In the genomic region with DNA sequence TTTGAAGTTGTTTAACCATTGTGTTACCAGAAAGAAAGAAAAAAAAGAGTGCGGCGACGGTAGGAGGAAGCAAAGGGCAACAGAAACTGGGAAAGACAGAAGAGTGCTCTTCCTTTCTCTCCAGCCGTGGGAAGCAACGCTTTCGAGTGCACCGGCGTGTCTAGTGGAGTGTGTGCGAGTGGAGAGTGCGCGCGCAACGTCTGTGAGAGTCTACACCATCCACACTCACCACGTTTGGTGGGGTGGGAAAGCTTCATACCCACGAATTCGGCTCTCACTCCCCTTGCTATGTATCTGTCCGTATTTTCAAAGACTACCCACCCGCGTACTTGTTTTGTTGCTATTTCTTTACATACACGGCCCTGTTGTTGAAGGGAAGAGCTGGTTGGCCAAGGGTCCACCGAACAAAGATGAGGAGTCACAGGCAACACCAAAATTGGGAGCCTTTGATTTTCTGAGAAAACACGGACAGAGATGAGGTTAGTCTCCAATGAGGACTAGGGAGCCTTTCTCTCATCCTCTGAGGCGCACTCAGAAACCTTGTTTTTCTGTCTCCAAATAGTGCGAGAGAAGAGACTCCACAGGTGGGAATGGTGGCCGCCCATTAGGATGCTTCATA, we compare ENCODE assay signal across 8 mouse cellular contexts. TPM values are rescaled to one million over a fixed set of nuclear protein-coding genes. Genes with fewer than 3 reads are reported as not detected.
DNase-seq lines count a peak whose midpoint lies in the region; ATAC-seq and TF ChIP-seq lines count a peak whose summit lies in the region.

No protein-coding gene starts in this region.

- H3K9ac ChIP-seq in hindbrain, embryonic 16.5 days (ENCODE audit: low read depth, low read length), result no peak overlapping the region

- H3K36me3 ChIP-seq in kidney, adult 2 months (ENCODE audit: control insufficient read depth, insufficient read depth, low read length), result no peaks in the 10 kb centered on the region
- H3K36me3 ChIP-seq in hindbrain, embryonic 16.5 days (ENCODE audit: control insufficient read depth, insufficient read depth, low read length), result no peaks in the 10 kb centered on the region
- H3K36me3 ChIP-seq in myocyte (ENCODE audit: control insufficient read depth, insufficient read depth), result no peaks in the 10 kb centered on the region

- H3K27ac ChIP-seq in kidney, adult 2 months (ENCODE audit: insufficient read depth, low read depth, low read length), result no peak overlapping the region
- no peak overlapping the region for H3K27ac ChIP-seq in hindbrain, embryonic 16.5 days (ENCODE audit: low read depth, low read length)

- H3K27me3 ChIP-seq in kidney, adult 2 months (replicated peaks; ENCODE audit: control insufficient read depth, insufficient read depth, low read length), result peaks cover 12% of the 10 kb centered on the region
- H3K27me3 ChIP-seq in hindbrain, embryonic 16.5 days (replicated peaks; ENCODE audit: control insufficient read depth, insufficient read depth, low read length), result peaks cover 51% of the 10 kb centered on the region
- peaks cover 70% of the 10 kb centered on the region for H3K27me3 ChIP-seq in myocyte (ENCODE audit: control insufficient read depth, insufficient read depth, insufficient read length)

- H3K4me3 ChIP-seq in kidney, adult 2 months (ENCODE audit: insufficient read depth, low read depth, low read length), result peak overlapping the region; percentile 41; the same call in 1 of the 2 replicates
- peak overlapping the region; percentile 27 for H3K4me3 ChIP-seq in hindbrain, embryonic 16.5 days (ENCODE audit: low read length)
- H3K4me3 ChIP-seq in myocyte, result no peak overlapping the region

- DNase-seq in kidney, adult 2 months, result no peak
- no peak for DNase-seq in kidney, postnatal 25 days
- DNase-seq in cerebellum, postnatal 10 days, result peak; percentile 39 to 41
- no peak for DNase-seq in ovary, postnatal 10 days (ENCODE audit: low spot score)
- DNase-seq in ovary, postnatal 36 days (ENCODE audit: low spot score), result no peak
- no peak for DNase-seq in ovary, postnatal 14 days (ENCODE audit: low spot score)

- H3K4me1 ChIP-seq in kidney, adult 2 months (ENCODE audit: control insufficient read depth, insufficient read depth, low read length), result peaks cover 5% of the 10 kb centered on the region; the same call in 1 of the 2 replicates
- peaks cover 19% of the 10 kb centered on the region for H3K4me1 ChIP-seq in hindbrain, embryonic 16.5 days (ENCODE audit: control insufficient read depth, insufficient read depth, low read depth, low read length)

- H3K4me2 ChIP-seq in hindbrain, embryonic 16.5 days (ENCODE audit: low read length), result peak overlapping the region; percentile 56
- peak overlapping the region; percentile 53 for H3K4me2 ChIP-seq in myocyte (ENCODE audit: low read depth)

- H3K79me2 ChIP-seq in myocyte (ENCODE audit: control insufficient read depth, insufficient read depth), result no peaks in the 10 kb centered on the region

- peaks cover 2% of the 10 kb centered on the region; the same call in 1 of the 2 replicates for H3K9me3 ChIP-seq in hindbrain, embryonic 16.5 days (ENCODE audit: control insufficient read depth, low read length)

- H3ac ChIP-seq in myocyte (ENCODE audit: control insufficient read depth, insufficient read length), result no peak overlapping the region

- TF ChIP-seq CTCF in kidney, adult 2 months (conservative IDR thresholded peaks at IDR 0.05; ENCODE audit: insufficient read depth, insufficient read length, low read depth, low read length), result no peak

- WGBS in kidney, adult 2 months, result 2% methylated on average over 25 of the region's 25 CpGs
- WGBS in hindbrain, embryonic 16.5 days, result 2% methylated on average over 25 of the region's 25 CpGs

- ATAC-seq in hindbrain, embryonic 16.5 days, result no peak

- no peak for TF ChIP-seq POLR2A in kidney, adult 2 months (IDR thresholded peaks at IDR 0.05; ENCODE audit: low read depth, low read length)
- no peak for TF ChIP-seq POLR2A in myocyte (IDR thresholded peaks at IDR 0.05; ENCODE audit: insufficient read length, low read depth)

TF ChIP-seq in myocyte, 11 proteins besides CTCF, POLR2A, EP300 and RAD21:
- TF ChIP-seq TCF12 (IDR thresholded peaks at IDR 0.05; ENCODE audit: insufficient read depth, poor library complexity, severe bottlenecking) (no peak), CEBPB (IDR thresholded peaks at IDR 0.05; ENCODE audit: insufficient read depth, poor library complexity, severe bottlenecking) (no peak), MYOG (IDR thresholded peaks at IDR 0.05; ENCODE audit: control insufficient read depth in 1 of 3, insufficient read depth in 1 of 3, insufficient read length in 2 of 3, low read depth in 2 of 3) (no peak), MAX (IDR thresholded peaks at IDR 0.05; ENCODE audit: low read depth) (no peak), TCF3 (IDR thresholded peaks at IDR 0.05; ENCODE audit: insufficient read length, low read depth) (no peak), POLR2AphosphoS2 (IDR thresholded peaks at IDR 0.05; ENCODE audit: insufficient read length, low read depth) (no peak), REST (IDR thresholded peaks at IDR 0.05; ENCODE audit: insufficient read depth, insufficient read length) (no peak), USF1 (IDR thresholded peaks at IDR 0.05; ENCODE audit: low read depth) (no peak), SRF (IDR thresholded peaks at IDR 0.05; ENCODE audit: control insufficient read depth, insufficient read length, low read depth) (no peak)

RNA-seq across cellular contexts. Expression of a gene that starts 0.8 kb away (rescaled TPM):
- not detected in 2 replicates for polyA plus RNA-seq in kidney, adult 2 months (2012; rRNA removed)
- 3.2 and 3.5 TPM in 2 replicates for polyA plus RNA-seq in hindbrain, embryonic 16.5 days (2015; fragmentation: Nextera tagmentation; extraction: Ambion mirVana)
- polyA plus RNA-seq in myocyte (2012; fragmentation: generic; extraction: Trizol), result not detected

Comparison
In these comparisons a context has a peak if more than half of its experiments do, and no peak if none do; other contexts are left out.
1. DNase-seq: peak in cerebellum, postnatal 10 days (2 of 2); none in kidney, adult 2 months (single experiment), kidney, postnatal 25 days (0 of 2), ovary, postnatal 10 days (single experiment), ovary, postnatal 36 days (single experiment) and ovary, postnatal 14 days (single experiment).